Mouse (Mus musculus) Muller cell, postnatal 12 days (primary cell): ENCODE measurements around the gene Rbks.
"Not testable (repeated sequence)": the region's sequence is repeated elsewhere in the genome, so short reads cannot be mapped to it uniquely, and the experiment has no call there.

ENCODE experiments used
- DNase-seq: peaks from one replicate; pipeline ENCODE4 v3.0.0-alpha.2; 2015; ENCODE audit errors: inconsistent ontology term

Gene Rbks

DNA sequence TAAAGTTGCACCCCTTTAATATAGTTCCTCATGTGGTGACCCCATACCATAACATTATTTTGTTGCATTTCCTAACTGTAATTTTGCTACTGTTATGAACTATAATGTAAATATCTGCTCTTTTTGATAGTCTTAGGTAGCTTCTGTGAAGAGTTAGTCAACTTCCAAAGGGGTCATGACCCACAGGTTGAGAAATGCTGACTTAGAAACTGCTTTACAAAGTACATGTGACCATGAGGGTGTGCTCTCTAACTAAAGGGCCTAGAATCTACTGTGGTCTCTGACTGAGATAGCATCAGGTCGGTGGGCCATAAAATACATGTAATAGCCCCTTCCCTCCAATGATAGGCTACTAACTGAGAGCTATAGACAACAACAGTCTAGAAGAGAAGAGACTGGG is 19.4 kb downstream of the Rbks start:
- no peak for DNase-seq

DNA sequence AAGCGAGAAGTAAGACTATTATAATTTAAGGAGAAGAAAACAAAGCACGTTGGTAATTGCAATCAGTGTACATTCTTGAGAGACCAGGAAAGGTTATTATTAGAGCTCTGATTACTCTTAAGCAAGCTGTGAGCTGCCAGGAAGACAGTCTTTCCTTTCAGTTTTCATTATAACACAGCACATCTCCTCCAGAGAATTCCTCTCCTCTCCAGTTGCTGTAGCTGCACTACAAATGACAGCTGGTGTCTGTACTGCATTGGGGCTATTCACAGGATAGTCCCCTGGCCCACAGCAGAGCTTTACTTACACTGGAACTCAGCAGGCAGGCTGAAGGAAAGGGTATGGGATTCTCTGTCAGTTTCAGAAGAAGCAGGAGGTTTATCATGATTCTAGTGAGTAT is 24.0 kb downstream of the Rbks start:
- DNase-seq: peak; percentile 59

DNA sequence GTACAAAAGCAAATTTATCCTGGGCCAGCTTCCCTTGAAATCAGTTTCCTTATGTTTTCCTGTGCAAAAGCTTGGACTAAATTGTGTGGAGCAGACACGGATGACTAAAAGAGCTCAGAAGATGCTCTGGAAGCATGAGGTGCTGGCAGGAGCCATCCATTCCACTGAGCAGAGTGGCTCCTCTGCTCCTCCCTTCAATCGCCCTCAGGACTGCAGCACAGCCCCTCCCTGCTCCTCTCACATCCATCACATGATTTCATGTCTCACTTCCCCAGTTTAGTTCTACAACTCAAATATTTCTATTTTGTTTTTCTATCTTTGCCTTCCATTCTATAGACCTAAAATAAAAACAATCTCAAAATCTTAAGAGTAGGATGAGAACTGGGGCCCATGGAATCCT is 26.3 kb downstream of the Rbks start:
- no peak for DNase-seq

DNA sequence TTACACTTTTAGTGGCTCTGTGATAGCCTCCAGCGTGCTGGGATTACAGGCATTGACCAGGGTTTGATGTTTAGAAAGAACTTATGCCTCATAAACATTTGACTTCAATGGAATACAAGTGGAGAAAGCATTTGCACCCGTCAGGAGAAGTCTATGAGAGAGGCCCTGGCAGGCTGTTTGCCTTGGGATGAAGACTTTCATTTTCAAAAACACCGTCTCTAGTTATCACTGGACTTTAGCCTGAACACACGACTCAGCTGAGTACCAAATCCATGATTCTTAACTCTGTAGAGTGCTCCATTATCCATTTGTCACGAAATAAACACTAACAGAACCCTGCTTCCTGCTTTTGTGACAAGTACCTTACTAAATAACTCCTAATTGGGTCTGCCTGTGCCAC is 27.4 kb downstream of the Rbks start:
- DNase-seq: no peak

DNA sequence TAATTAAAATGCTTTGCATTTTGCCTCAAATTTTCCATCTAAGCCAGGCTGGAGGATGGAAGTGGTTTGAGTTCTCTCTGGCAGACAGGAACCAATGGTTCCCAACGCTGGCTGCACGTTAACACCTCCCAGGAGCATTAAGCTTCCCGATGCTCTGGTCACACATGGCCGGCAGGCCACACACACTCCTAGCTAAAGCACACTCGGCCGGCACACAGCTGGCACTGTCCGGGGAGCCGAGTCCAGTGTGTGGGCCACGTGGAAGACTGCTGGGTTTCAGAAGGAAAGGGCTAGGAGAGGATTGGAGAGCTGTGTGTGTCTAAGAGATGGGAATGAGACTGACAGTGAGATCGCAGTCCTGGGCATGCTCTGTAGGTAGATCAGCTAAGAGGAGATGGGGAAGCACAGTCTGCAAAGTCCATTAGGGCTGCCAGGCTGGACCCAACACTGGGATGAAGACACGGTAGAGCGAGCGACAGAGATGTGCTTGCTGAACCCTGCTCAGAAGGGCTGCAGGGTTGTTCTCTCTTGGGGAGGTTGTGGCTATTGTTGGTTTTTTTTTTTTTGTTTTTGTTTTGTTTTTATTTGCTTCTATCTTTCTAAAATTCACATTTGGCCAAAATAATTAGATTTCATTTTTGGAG is 29.0 kb downstream of the Rbks start:
- DNase-seq: no peak

DNA sequence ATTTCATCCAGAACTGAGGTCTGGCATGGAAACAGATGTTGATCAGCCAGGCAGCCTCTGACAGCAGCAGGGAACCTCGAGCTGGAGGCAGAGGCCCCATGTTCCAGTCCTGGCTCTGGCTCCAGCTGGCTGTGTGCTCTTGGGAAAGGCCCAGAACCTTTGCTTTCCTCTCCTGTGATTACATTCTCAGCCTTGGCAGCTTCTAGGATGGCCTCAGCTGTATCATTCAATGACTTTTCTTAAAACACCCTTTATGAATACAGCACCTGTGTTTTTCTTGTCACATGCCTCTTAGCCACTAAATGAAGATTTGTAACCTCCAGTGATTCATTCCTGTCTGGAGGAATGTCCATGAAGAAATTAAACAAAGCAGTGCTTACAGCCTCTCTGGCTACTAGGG is 31.3 kb downstream of the Rbks start:
- peak; percentile 83 for DNase-seq

DNA sequence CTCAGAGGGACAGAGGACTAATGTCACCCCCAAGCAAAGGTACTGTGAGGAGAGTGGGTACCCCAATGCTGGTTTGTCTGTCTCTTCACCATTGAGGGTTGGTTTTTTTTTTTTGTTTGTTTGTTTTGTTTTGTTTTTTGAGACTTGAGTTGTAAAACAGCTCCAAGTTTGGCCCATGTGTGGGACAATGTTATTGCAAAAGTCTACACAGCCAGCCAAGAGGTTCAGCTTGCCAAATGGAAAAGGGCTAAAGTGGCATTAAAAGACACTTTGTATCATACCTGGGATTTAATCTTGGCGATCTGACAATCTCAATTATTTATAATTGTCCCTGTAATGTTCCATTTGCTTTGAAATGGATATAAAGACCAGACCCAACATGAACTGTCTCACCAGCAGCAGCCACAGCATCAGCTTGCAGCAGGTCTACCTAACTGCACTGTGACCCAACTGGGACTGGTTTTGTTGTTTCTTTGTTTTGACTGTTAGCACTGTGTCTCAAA is 41.7 kb downstream of the Rbks start:
- DNase-seq: no peak

DNA sequence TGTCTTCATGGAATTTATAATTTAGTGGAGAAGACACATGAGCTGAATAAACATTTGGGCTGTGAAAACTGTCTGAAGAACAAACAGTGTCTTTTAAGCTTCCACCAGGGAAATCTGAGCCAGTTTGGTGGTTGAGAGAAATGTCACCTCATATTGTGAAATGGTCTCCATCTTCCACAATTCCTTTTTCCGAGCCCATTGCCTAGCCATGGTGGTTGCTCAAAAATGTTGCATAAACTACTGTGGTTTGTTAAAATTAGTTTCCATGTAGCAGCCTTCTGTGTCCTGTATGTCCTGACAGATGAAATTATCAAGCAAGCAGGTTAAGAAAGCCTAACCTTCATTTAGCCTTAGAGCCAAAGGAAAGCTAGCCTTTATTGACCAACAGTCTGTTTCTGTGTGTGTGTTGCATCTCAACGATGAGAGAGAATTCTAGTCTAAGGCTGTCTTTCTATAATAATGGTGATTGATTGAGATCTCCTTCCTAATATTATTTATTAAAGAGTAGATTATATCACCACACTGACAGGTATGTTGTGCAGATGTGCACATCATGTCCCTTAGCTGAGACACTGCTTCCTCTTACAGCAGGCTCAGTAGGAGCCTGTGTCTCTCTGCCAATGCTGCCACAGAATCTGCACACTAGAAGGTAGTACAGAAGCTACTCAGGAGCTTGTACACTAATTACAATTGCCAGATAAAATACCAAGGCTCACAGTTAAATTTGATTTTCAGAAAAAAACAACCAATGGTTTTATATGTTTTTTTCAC is 46.7 kb downstream of the Rbks start:
- no peak for DNase-seq

DNA sequence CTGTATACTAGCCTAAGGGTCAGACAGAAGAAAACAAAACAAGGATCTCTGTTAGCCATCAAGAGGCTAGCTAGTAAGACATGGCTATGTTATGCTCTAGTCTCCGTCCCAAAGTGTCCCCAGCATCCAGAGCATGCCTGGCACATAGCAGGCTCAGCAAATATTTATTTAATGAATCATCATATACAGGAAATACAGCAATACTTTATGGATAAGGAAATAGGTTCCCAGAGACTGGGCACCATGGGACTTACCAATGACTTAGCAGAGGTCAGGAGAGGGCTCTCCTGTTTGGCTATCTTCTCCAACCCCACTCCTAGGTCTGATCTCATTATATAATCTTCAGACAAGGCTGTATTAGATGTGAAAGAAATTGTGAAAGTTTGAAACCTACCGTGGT is 50.1 kb downstream of the Rbks start:
- DNase-seq: no peak

DNA sequence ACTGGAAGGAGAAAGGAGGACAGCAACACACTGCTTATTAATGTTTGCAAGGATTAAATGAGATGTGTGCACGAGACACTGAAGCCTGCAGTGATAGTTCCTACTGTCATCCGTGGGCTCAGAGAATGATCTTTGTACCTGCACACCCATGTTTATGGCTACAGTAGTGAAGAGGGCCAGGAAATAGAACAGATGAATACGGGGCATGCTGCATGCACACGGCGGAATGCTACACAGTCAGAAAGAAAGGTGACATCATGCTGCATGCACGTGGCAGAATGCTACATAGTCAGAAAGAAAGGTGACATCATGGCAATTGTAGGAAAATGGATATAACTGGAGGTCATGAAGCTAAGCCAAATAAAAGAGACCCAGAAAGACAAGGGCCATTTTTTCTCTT is 50.9 kb downstream of the Rbks start:
- DNase-seq: no peak

DNA sequence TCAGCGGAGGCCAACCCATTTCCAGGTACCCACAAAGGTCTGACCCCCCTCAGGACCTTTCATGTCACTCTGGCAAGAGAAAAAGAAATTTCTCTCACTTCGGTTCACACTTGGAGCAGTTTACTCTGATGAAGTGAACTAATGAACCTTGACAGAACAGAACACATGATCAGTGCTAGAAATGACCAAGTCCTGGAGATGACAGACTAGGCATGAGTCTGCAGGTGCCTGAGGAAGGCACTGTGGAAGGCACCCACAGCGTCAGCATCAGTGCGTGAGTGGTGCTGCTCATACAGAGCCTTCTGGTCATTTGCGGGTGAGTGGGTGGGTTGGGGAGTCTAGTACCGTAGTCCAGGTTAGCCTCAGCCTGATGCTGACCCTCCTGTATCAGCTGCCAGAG is 51.6 kb downstream of the Rbks start:
- DNase-seq: no peak

DNA sequence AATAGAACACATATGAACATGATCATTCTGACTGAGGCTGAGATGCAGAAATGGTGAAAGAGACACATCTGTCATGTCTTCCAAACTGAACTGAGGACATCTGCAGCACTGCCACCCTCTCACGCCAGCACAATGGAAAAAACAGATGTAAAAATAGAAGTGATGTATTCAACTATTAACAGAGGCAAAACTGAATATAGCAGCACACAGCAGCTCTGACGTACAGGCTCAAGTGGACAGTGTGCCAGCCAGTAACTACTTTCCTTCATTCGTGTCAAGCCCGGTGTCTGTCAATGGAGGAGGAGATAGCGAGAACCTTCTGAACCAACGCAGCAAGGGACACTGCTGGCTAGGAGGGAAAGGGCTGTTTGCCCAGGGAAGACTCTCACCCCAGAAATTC is 52.6 kb downstream of the Rbks start:
- DNase-seq: no peak

DNA sequence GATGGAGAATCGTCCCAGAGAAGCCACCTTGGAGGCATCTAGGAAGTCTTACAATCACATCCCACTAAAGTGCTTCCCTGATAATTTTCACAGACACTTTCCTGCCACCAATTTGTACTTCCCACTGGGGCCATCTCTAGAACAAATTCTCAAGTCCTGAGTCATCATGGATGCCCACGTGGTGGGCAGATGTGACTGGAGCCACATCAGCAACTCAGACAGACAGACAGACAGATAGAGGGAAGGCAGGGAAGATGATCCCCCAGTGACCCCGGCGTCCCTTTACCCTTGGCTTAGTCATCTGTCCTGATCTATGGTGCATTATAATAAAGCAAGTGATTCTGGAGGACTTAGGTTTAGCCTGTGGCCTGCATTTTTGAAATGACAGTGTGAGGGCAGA is 53.2 kb downstream of the Rbks start:
- peak; percentile 61 for DNase-seq

DNA sequence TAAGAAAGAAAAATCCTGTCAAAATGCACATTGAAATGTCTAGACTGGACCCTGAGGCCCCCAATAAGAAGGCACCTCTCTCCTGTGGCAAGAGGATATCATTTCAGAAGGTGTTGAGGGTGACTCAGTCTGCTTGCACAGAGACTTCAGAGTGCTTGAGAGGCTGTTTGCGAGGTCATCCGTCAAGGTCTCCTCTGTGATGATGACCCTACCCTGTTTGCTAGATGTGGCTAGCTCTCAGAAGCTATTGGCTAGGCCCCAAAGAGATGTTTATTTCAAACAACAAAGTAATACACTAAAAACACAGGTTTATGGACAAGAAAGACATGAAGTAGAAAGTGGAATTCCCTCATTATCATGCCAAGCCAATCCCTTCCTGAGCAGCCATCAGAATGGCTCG is 55.1 kb downstream of the Rbks start:
- no peak for DNase-seq

DNA sequence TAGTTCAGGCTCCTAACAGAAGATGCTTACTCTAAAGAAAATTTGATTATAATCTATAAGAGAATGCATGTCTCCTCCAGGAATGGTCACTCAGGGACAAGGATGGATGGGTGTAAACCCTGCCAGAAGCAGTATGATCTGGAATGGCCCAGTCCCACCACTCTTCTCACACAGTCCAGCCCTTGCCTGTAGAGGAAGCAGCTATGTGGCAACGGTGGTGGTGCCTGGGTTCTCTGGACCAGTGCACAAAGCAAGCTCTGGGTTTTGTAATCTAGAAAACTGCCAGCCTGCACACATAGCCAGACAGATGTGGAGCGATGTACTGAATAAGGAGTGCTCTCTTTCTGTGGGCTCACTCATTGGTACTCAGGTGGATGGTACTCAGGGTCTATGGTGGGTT is 56.9 kb downstream of the Rbks start:
- DNase-seq: no peak

DNA sequence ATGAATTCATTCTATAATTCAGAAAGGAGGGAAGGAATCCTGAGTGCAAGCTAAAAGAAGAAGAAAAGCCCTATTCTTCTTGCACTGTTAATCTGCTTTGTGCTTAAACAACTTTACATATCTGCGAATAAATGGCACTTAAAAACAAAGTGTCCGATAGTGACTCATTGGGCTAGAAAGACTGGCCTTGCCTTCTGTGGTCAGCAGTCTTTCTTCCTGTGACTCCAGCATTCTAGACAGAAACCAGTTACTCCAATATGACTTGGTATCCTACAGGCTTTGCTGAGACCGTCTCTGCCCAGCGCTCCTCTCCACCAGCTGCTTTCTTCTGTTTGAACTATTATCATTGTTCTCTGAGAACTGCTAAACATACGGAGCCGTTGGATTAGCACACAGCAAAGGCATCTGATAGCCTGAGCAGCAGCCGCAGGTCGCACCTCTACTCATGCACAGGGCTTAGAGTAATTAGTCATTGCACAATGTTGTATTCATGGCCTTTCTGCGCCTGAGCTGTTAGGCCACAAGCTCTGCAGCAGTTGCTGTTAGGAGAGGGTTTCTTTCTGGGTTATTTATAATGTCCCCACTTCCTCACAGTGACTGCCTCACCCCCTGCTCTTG is 60.7 kb downstream of the Rbks start:
- peak; percentile 92 for DNase-seq

DNA sequence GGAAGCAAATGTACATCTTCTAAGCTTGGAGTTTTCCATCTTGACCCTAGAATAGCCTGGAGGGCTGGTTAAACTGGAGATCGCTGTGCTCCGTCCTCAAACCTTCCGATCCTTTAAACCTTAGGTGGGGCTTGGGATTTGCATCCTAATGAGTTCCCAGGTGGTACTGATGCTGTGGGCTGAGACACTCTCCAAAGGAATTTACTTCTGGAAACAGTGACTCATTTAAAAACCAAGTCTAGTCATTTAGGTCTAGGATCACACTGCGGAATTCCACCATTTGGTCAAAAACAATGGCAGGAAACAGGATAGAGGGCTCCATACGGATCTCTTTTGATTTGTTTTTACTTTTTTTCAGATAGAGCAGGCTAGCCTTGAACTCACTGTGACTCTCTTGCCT is 62.7 kb downstream of the Rbks start:
- peak; percentile 57 for DNase-seq

DNA sequence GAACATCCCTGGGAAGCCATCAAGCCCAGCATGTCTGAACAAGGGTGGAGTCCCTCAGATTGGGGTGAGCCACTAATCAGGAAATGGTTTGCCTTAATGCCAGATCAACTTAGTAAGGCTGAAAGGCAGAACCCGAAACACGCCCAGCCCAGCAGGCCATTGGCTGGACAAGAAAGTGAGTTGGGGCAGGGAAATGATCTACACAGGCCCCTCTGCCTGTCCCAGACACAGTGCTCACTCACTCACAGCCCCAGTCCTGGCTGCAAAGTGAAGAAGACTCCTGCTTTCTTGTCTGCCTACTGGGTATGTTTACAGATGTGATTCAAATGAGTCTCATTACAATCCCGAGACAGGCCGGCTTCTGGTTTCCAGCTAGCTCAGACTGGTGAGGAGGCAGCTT is 63.3 kb downstream of the Rbks start:
- DNase-seq: no peak

DNA sequence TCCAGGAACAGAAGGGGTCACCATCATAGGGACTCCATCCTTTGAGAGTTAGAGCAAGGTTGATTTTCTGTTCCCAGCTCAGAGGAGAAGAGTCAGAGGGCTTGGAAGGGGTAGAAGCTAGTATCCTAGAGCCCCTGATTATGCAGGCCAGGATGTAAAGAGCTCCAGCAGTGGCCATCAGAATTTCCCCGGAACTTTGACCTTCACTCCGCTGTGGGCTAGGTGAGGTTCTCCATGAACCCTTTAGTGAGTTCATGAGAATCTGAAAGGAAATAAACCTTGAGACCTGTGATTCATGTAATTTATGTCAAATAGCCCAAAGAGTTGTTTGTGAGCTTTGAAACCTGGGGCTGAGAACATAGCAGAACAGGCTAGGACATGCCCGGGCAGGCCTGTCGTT is 66.3 kb downstream of the Rbks start:
- DNase-seq: not testable (repeated sequence)

DNA sequence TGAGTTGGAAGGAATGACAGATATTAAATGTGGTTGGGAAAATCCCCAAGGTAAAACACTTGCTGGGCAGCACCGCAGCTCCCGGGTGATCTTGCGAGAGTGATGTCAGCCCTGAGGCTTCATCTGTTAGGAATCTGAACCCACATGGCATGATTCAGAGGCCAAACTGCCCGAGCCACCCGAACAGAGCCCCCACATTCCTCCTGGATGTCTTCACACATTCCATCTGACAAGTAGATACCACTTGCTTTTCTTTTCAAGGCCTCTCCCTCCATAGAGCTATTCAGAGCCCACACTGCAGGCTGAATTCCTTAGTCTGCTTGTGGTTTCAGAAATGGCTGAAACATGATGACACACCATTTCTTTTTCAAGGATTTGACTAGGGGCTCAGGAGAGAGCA is 67.4 kb downstream of the Rbks start:
- DNase-seq: peak; percentile 99

DNA sequence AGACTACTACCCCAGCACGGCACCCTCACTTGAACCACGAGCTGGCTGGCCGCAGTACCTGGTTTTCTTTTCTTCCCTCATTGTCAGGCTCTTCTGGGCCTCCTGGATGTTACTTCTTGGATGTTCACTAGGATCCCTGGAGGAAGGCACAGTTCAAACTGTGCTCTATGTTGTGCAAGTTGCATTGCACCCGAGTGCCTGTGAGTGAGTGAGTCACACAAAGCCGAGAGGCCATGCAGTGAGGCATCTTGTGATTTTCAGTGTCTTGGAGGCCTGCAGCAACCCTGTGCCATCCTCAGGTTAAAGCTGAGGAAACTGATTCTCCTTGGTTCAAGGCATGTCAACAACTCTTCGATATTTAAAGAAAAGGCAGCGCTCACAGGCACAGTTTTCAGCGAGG is 68.9 kb downstream of the Rbks start:
- DNase-seq: no peak

DNA sequence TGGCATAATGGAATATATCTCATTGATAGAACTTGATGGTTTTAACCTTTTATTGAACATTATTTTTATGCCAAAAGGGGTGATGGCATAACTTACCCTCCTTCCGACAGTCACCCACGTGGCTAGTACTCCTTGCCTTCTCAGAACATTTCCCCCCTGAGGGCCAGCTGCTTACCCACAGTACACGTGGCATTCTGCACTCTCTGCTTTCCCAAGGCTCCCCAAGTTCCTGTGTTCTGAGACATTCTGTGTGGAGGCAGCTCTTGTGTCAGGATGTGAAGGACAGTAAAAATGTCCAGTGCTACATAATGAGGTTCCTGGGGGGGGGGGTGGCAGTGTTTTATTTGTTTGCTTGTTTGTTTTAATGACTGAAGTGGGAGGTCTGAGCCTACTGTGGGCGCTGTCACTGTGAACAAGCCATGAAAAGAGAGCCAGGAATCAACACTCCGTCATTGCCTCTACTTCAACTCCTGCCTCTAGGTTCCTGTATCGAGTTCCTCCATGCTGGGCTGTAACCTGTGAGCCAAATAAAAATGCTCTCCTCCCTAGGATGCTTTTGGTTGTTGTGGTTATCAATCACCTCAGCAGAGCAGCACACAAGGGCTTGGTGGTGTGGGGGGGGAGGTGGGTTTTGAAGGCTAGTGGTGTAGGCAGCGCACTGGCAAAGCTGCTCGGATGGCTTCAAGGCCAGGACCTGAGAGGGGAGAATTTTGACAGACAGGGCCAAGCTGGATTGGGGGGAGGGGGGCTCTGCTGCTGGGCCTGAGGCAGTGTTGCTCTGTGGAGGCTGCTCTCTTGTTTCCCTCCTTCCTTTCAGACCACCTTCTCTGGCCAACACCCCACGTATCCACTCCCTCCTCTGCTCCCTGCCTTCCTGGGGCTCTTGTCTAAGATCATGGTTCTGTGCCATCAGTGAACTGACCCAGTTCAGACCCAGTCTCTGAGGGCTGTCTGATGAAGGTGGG is 69.6 kb downstream of the Rbks start:
- no peak for DNase-seq
